Mouse (Mus musculus): ENCODE data around the gene Pus10.

Gene Pus10

GRCm38 (mm10) chr11:23695847-23696246, 30.4 kb downstream of the Pus10 start:
- DNase-seq (ENCODE audit: low spot score in 2 of 2), result no peak

- DNase-seq (ENCODE audit: low spot score in 2 of 2), result no peak
Measured at GRCm38 (mm10) chr11:23698526-23698925, 33.1 kb downstream of the Pus10 start.

- no peak for DNase-seq (ENCODE audit: low spot score in 2 of 2)
Measured at GRCm38 (mm10) chr11:23699414-23700095, 34.1 kb downstream of the Pus10 start.

GRCm38 (mm10) chr11:23701831-23702230, 36.4 kb downstream of the Pus10 start:
- no peak for DNase-seq (ENCODE audit: low spot score in 2 of 2)

GRCm38 (mm10) chr11:23704604-23705294, 39.3 kb downstream of the Pus10 start:
- no peak for DNase-seq (ENCODE audit: low spot score in 2 of 2)

- DNase-seq (ENCODE audit: low spot score in 2 of 2), result no peak
Measured at GRCm38 (mm10) chr11:23712299-23712698, 46.8 kb downstream of the Pus10 start.

GRCm38 (mm10) chr11:23718856-23719255, 53.4 kb downstream of the Pus10 start:
- no peak for DNase-seq (ENCODE audit: low spot score in 2 of 2)

- no peak for DNase-seq (ENCODE audit: low spot score in 2 of 2)
Measured at GRCm38 (mm10) chr11:23719825-23720224, 54.4 kb downstream of the Pus10 start.

- no peak for DNase-seq (ENCODE audit: low spot score in 2 of 2)
Measured at GRCm38 (mm10) chr11:23722326-23722725, 56.9 kb downstream of the Pus10 start.

- DNase-seq (ENCODE audit: low spot score in 2 of 2), result no peak
Measured at GRCm38 (mm10) chr11:23725850-23726249, 60.4 kb downstream of the Pus10 start.

GRCm38 (mm10) chr11:23726441-23726840, 61.0 kb downstream of the Pus10 start:
- no peak for DNase-seq (ENCODE audit: low spot score in 2 of 2)

- DNase-seq (ENCODE audit: low spot score in 2 of 2), result no peak
Measured at GRCm38 (mm10) chr11:23728186-23728585, 62.7 kb downstream of the Pus10 start.

GRCm38 (mm10) chr11:23730120-23730519, 64.6 kb downstream of the Pus10 start:
- DNase-seq (ENCODE audit: low spot score in 2 of 2), result no peak

GRCm38 (mm10) chr11:23732840-23733239, 67.4 kb downstream of the Pus10 start:
- DNase-seq (ENCODE audit: low spot score in 2 of 2), result no peak

GRCm38 (mm10) chr11:23734749-23735286, 69.3 kb downstream of the Pus10 start:
- no peak for DNase-seq (ENCODE audit: low spot score in 2 of 2)

GRCm38 (mm10) chr11:23735820-23736470, 70.5 kb downstream of the Pus10 start:
- DNase-seq (ENCODE audit: low spot score in 2 of 2), result no peak

GRCm38 (mm10) chr11:23740895-23741294, 75.4 kb downstream of the Pus10 start:
- no peak for DNase-seq (ENCODE audit: low spot score in 2 of 2)

GRCm38 (mm10) chr11:23741386-23741785, 75.9 kb downstream of the Pus10 start:
- no peak for DNase-seq (ENCODE audit: low spot score in 2 of 2)

GRCm38 (mm10) chr11:23744352-23744751, 78.9 kb downstream of the Pus10 start:
- no peak for DNase-seq (ENCODE audit: low spot score in 2 of 2)

GRCm38 (mm10) chr11:23746102-23746501, 80.6 kb downstream of the Pus10 start:
- no peak for DNase-seq (ENCODE audit: low spot score in 2 of 2)

- DNase-seq (ENCODE audit: low spot score in 2 of 2), result no peak
Measured at GRCm38 (mm10) chr11:23753136-23753710, 87.7 kb downstream of the Pus10 start.

- no peak for DNase-seq (ENCODE audit: low spot score in 2 of 2)
Measured at GRCm38 (mm10) chr11:23754329-23754728, 88.9 kb downstream of the Pus10 start.

Measured in frontal cortex, postnatal 10 days (tissue).